Mouse (Mus musculus): ENCODE data around the gene Lrig3. TPM values are rescaled to one million over a fixed set of nuclear protein-coding genes. Genes with fewer than 3 reads are reported as not detected.
A peak's percentile ranks its signal among the peaks of the same experiment; 100 is the strongest.

Gene Lrig3
- polyA plus RNA-seq, 1 experiment from 2014 or later: 1.2 TPM

GRCm38 (mm10) chr10:125954747-125955530, 11.0 kb upstream of the Lrig3 start:
- Histone ChIP-seq H3K9me3 (replicated peaks; ENCODE audit: control insufficient read depth, low read length) (no peaks in the 10 kb centered on the region; the same call in 1 of the 2 replicates), H3K36me3 (ENCODE audit: control insufficient read depth, insufficient read depth) (no peaks in the 10 kb centered on the region), H3K4me1 (ENCODE audit: control insufficient read depth, insufficient read depth, low read length) (no peaks in the 10 kb centered on the region), H3K4me2 (ENCODE audit: low read depth, low read length) (no peak overlapping the region), H3K27ac (ENCODE audit: low read length) (no peak overlapping the region), H3K4me3 (ENCODE audit: low read length) (no peak overlapping the region), H3K9ac (ENCODE audit: low read length) (no peak overlapping the region), H3K27me3 (ENCODE audit: control insufficient read depth, insufficient read depth, low read length) (peaks cover 52% of the 10 kb centered on the region)
- ATAC-seq (replicated peaks; ENCODE audit: extremely low read depth, insufficient read depth, low FRiP score): no peak
- 81% methylated on average over 12 of the region's 12 CpGs for WGBS

GRCm38 (mm10) chr10:125961411-125962107, 4.4 kb upstream of the Lrig3 start:
- WGBS: 13% methylated on average over 9 of the region's 9 CpGs
- Histone ChIP-seq H3K27ac (ENCODE audit: low read length) (no peak overlapping the region), H3K4me2 (ENCODE audit: low read depth, low read length) (peak overlapping the region; percentile 30), H3K9ac (ENCODE audit: low read length) (no peak overlapping the region), H3K4me1 (ENCODE audit: control insufficient read depth, insufficient read depth, low read length) (peaks cover 10% of the 10 kb centered on the region), H3K9me3 (replicated peaks; ENCODE audit: control insufficient read depth, low read length) (no peaks in the 10 kb centered on the region), H3K27me3 (ENCODE audit: control insufficient read depth, insufficient read depth, low read length) (peaks cover 51% of the 10 kb centered on the region), H3K4me3 (ENCODE audit: low read length) (no peak overlapping the region), H3K36me3 (ENCODE audit: control insufficient read depth, insufficient read depth) (no peaks in the 10 kb centered on the region)
- ATAC-seq (replicated peaks; ENCODE audit: extremely low read depth, insufficient read depth, low FRiP score): no peak

GRCm38 (mm10) chr10:125964709-125965108, 1.3 kb upstream of the Lrig3 start:
- 81% methylated on average over 3 of the region's 3 CpGs for WGBS
- Histone ChIP-seq H3K9ac (ENCODE audit: low read length) (no peak overlapping the region), H3K4me3 (ENCODE audit: low read length) (no peak overlapping the region), H3K9me3 (replicated peaks; ENCODE audit: control insufficient read depth, low read length) (no peaks in the 10 kb centered on the region), H3K27ac (ENCODE audit: low read length) (no peak overlapping the region), H3K4me1 (ENCODE audit: control insufficient read depth, insufficient read depth, low read length) (peaks cover 13% of the 10 kb centered on the region), H3K4me2 (ENCODE audit: low read depth, low read length) (no peak overlapping the region), H3K36me3 (ENCODE audit: control insufficient read depth, insufficient read depth) (no peaks in the 10 kb centered on the region), H3K27me3 (ENCODE audit: control insufficient read depth, insufficient read depth, low read length) (peaks cover 41% of the 10 kb centered on the region)
- ATAC-seq (replicated peaks; ENCODE audit: extremely low read depth, insufficient read depth, low FRiP score): no peak

- no peaks in the 10 kb centered on the region for H3K36me3 ChIP-seq (ENCODE audit: control insufficient read depth, insufficient read depth)
- H3K9me3 ChIP-seq (replicated peaks; ENCODE audit: control insufficient read depth, low read length): no peaks in the 10 kb centered on the region
- H3K9ac ChIP-seq (ENCODE audit: low read length): peak overlapping the region; percentile 82
- ATAC-seq (replicated peaks; ENCODE audit: extremely low read depth, insufficient read depth, low FRiP score): peak; percentile 70
- 2% methylated on average over 59 of the region's 59 CpGs for WGBS
- H3K4me3 ChIP-seq (ENCODE audit: low read length): peak overlapping the region; percentile 75
- H3K4me2 ChIP-seq (ENCODE audit: low read depth, low read length): peak overlapping the region; percentile 99
- peaks cover 10% of the 10 kb centered on the region for H3K4me1 ChIP-seq (ENCODE audit: control insufficient read depth, insufficient read depth, low read length)
- peak overlapping the region; percentile 54; the same call in 1 of the 2 replicates for H3K27ac ChIP-seq (ENCODE audit: low read length)
- H3K27me3 ChIP-seq (ENCODE audit: control insufficient read depth, insufficient read depth, low read length): peaks cover 34% of the 10 kb centered on the region
Measured at GRCm38 (mm10) chr10:125966481-125967251, 698 bp downstream of the Lrig3 start.

GRCm38 (mm10) chr10:125967436-125968160, 1.6 kb downstream of the Lrig3 start:
- ATAC-seq (replicated peaks; ENCODE audit: extremely low read depth, insufficient read depth, low FRiP score): no peak
- no peak overlapping the region for H3K27ac ChIP-seq (ENCODE audit: low read length)
- H3K4me3 ChIP-seq (ENCODE audit: low read length): peak overlapping the region; percentile 75
- peaks cover 32% of the 10 kb centered on the region for H3K27me3 ChIP-seq (ENCODE audit: control insufficient read depth, insufficient read depth, low read length)
- 16% methylated on average over 14 of the region's 14 CpGs for WGBS
- no peaks in the 10 kb centered on the region for H3K9me3 ChIP-seq (replicated peaks; ENCODE audit: control insufficient read depth, low read length)
- H3K36me3 ChIP-seq (ENCODE audit: control insufficient read depth, insufficient read depth): no peaks in the 10 kb centered on the region
- no peak overlapping the region for H3K9ac ChIP-seq (ENCODE audit: low read length)
- H3K4me1 ChIP-seq (ENCODE audit: control insufficient read depth, insufficient read depth, low read length): peaks cover 7% of the 10 kb centered on the region
- peak overlapping the region; percentile 99 for H3K4me2 ChIP-seq (ENCODE audit: low read depth, low read length)

GRCm38 (mm10) chr10:125968191-125969132, 2.5 kb downstream of the Lrig3 start:
- H3K9ac ChIP-seq (ENCODE audit: low read length): no peak overlapping the region
- H3K4me3 ChIP-seq (ENCODE audit: low read length): peak overlapping the region; percentile 75
- no peaks in the 10 kb centered on the region for H3K36me3 ChIP-seq (ENCODE audit: control insufficient read depth, insufficient read depth)
- peak overlapping the region; percentile 99; the same call in 1 of the 2 replicates for H3K4me2 ChIP-seq (ENCODE audit: low read depth, low read length)
- no peaks in the 10 kb centered on the region for H3K9me3 ChIP-seq (replicated peaks; ENCODE audit: control insufficient read depth, low read length)
- peaks cover 7% of the 10 kb centered on the region for H3K4me1 ChIP-seq (ENCODE audit: control insufficient read depth, insufficient read depth, low read length)
- peaks cover 25% of the 10 kb centered on the region for H3K27me3 ChIP-seq (ENCODE audit: control insufficient read depth, insufficient read depth, low read length)
- WGBS: 30% methylated on average over 16 of the region's 16 CpGs
- no peak for ATAC-seq (replicated peaks; ENCODE audit: extremely low read depth, insufficient read depth, low FRiP score)
- no peak overlapping the region for H3K27ac ChIP-seq (ENCODE audit: low read length)

- peak overlapping the region; percentile 28; the same call in 1 of the 2 replicates for H3K4me2 ChIP-seq (ENCODE audit: low read depth, low read length)
- peaks cover 21% of the 10 kb centered on the region for H3K27me3 ChIP-seq (ENCODE audit: control insufficient read depth, insufficient read depth, low read length)
- 40% methylated on average over 10 of the region's 10 CpGs for WGBS
- H3K27ac ChIP-seq (ENCODE audit: low read length): no peak overlapping the region
- H3K4me3 ChIP-seq (ENCODE audit: low read length): 0 out of 2 replicates have a peak overlapping the region, but pooled peaks have one; percentile 6
- ATAC-seq (replicated peaks; ENCODE audit: extremely low read depth, insufficient read depth, low FRiP score): no peak
- H3K9ac ChIP-seq (ENCODE audit: low read length): no peak overlapping the region
- H3K4me1 ChIP-seq (ENCODE audit: control insufficient read depth, insufficient read depth, low read length): peaks cover 7% of the 10 kb centered on the region
- H3K9me3 ChIP-seq (replicated peaks; ENCODE audit: control insufficient read depth, low read length): no peaks in the 10 kb centered on the region
- H3K36me3 ChIP-seq (ENCODE audit: control insufficient read depth, insufficient read depth): no peaks in the 10 kb centered on the region
Measured at GRCm38 (mm10) chr10:125969133-125969490, 3.1 kb downstream of the Lrig3 start.

GRCm38 (mm10) chr10:125970031-125970430, 4.1 kb downstream of the Lrig3 start:
- no peaks in the 10 kb centered on the region for H3K36me3 ChIP-seq (ENCODE audit: control insufficient read depth, insufficient read depth)
- H3K4me1 ChIP-seq (ENCODE audit: control insufficient read depth, insufficient read depth, low read length): peaks cover 7% of the 10 kb centered on the region
- H3K27ac ChIP-seq (ENCODE audit: low read length): no peak overlapping the region
- H3K4me3 ChIP-seq (ENCODE audit: low read length): no peak overlapping the region
- no peak overlapping the region for H3K4me2 ChIP-seq (ENCODE audit: low read depth, low read length)
- no peaks in the 10 kb centered on the region for H3K9me3 ChIP-seq (replicated peaks; ENCODE audit: control insufficient read depth, low read length)
- peaks cover 12% of the 10 kb centered on the region for H3K27me3 ChIP-seq (ENCODE audit: control insufficient read depth, insufficient read depth, low read length)
- ATAC-seq (replicated peaks; ENCODE audit: extremely low read depth, insufficient read depth, low FRiP score): no peak
- WGBS: 92% methylated on average over 2 of the region's 2 CpGs
- no peak overlapping the region for H3K9ac ChIP-seq (ENCODE audit: low read length)
